Mouse (Mus musculus) Muller cell, postnatal 12 days (primary cell): ENCODE data around the gene Sec63.

Experiments used
- DNase-seq: peaks from one replicate; pipeline ENCODE4 v3.0.0-alpha.2; 2015; ENCODE audit errors: inconsistent ontology term

Gene Sec63

DNA sequence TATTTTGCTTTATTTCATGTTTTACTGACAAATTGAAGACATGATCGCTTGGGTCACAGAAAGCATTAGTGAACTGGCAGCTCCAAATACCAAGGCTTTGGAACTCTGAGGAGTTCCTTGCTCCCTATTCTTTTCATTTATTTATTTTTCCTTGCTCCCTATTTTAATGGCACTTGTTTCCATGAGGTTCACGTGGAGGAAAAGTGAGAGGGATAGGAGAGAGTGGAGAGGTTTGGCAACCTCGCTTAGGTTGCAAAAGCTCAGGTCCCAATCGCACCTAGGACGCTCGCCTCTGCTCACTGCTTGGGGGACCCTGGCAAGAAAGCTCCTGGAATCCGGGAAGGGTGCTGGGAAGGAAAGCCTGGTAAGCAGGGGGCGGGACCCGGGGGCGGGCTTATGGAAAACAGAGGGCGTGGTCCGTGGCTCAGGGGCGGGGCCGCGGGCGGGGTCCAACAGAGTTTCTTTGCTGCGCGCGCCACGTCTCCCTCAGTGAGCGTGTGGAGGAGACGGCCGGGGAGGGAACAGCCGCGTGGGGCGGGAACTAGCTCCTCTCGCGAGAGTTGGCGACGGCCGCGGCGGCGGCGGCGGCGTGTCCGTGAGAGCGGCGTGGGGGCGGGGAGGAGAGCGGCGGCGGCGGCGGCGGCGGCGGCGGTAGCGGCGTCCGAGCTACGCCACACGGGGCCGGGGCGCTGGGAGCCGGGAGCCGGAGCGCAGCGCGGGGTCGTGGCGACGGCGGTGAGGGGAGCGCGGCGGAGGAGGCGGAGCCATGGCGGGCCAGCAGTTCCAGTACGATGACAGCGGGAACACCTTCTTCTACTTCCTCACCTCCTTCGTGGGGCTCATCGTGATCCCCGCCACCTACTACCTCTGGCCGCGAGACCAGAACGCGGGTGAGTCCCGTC is at the start of gene Sec63:
Sec63 (plus strand) TSS at position 498 of the 902 bp plus-strand sequence.
- peak; percentile 98 for DNase-seq

DNA sequence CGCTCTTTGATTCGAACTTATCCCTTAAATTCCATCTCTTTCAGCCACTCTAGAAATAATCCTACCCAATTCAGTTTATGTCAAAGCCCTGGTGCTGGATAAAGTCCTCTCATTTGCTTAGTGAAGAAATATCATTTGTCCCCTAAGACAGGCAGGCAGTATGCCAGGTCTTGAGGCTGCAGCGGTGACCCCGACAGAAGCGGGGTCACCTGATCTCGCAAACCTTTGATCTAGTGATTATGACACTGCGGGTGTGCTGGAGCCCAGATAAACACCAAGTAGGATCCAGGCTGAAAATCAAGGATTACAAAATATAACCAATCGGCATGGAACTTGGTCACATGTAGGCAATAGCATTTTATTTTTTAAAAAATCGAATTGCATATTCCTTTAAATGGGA is 46.6 kb upstream of the Sec63 start:
- no peak for DNase-seq

DNA sequence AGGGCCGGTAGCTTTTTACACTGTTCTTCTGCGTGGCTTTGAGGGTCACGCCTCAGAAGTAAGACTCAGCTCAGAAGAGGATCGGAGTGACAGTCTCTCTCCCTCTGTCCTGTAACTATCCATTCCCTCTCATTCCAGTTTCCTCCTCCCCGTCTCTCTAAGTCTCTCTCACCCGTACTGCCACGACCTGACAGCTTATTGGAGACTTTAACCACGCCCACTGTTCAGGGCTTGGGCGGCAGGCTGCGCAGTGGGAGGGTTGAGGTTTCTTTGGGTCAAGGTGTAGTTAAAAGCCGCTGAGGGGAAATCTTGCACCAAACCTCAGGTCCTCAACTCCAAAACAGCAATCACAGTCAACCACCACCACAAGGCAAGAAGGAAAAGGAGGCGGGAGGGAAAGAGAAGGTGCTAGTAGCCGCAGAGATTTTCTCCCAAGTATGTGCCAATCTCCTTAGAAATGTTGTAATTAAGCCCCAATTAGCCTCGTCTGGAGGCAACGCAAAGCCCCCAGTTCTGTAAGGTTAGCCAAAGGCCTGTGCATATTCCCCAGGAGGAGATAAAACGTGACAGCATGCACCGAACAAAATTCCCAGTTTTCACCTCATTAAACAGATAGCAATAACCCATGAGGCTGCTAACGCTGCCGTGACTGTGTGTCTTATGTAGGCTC is 45.8 kb upstream of the Sec63 start:
- peak; percentile 43 for DNase-seq

DNA sequence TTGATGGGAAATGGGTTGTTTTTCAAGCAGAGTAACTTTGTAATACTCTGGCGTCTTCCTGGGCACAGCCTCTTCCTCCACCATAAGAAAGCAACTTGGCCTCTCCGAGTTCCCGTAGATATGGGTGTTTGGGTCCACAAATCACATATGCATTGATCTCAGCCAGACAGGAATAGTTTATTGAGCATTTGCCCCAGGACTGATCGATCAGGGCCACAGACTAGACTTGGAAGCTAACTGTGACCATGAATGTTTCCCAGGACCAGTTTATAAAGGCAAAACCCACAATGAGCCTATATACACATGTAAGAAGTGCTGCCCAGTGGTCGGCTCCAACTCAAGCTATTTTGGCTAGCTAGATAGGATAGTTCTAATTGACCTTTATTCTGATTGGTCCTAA is 39.2 kb upstream of the Sec63 start:
- DNase-seq: no peak

DNA sequence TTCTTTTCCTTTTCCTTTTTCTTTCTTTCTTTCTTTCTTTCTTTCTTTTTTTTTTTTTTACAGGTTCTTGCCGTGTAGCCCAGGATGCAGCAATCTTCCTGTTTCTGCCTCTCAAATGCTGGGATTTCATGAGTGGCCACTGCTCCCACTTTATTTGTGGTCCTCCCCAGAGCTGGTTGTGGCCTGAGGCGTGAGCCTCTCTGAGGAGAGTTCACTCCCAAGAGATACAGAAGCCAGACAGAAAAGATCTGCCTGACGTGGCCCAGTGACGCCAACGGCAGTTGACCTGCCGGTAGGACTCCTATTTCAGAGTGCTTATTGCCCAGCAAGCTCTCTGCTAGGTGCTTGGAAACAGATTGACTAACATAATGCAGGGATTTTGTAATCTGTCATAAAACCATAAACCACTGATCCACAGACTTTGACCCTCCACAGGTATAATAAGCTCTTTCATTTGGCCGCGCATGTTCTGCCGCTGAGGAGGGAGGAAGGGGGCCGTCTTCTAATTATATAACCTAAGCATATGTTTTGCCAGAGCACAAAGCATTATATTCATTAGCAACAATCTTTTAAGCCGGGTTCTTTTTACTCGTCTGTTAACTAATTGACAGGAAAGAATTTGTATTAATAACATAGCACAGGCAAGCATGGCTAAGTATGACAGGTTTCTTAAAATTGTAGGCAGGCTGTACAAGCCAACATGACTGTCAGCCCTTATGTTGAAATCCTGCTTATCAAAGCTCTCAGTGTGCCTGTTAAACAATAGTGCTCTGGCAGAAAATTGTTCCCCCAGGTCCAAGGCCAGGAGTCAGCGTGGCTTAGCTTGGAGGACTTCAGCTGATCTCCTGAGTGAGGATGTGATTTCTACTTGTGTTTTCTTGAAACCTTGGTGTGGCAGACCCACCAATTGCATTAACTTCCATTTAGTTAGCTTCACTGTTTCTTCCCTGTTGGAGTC is 37.7 kb upstream of the Sec63 start:
- DNase-seq: no peak

DNA sequence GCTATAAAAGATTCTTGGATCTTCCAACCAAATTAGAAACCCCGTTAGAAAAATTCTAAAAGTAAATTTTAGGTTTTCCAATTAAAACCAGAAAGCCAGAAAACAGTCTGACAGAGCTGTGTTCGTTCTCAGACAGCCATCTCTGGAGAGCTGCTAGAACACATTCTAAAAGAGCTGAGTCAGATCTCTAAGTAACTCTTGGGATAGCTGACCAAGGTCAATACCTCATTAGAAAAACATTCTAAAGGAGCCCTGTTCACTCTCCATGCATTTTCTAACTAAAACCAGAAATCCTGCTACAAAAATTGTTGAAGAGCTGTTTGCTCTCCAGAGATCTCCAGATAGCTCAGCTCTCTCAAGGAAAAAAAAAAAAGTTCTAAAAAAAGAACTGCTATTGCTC is 31.7 kb upstream of the Sec63 start:
- DNase-seq: no peak

DNA sequence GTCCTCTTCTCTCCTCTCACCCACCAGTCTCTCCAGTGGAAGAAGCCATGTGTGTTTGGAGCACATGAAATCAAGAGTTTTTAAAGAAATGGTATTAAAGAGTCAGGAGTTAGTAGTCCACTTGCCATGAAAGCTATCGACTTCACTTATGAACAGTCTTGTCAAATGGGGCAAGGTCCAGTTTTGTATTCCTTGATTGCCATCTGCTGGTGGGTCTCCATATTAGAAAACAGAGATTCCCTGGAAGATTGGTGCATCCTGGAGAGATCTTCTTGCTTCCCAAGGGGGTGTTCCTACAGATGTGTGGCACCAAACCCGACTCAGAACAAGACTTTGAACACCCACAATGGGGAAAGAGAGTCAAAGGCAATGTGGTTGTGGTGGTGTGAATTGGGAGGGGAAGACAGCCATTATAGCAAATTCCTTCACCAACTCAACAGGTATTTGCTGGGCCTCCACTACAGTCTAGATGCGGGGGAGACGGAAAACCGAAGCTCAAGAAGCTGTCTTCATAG is 26.7 kb upstream of the Sec63 start:
- peak; percentile 30 for DNase-seq

DNA sequence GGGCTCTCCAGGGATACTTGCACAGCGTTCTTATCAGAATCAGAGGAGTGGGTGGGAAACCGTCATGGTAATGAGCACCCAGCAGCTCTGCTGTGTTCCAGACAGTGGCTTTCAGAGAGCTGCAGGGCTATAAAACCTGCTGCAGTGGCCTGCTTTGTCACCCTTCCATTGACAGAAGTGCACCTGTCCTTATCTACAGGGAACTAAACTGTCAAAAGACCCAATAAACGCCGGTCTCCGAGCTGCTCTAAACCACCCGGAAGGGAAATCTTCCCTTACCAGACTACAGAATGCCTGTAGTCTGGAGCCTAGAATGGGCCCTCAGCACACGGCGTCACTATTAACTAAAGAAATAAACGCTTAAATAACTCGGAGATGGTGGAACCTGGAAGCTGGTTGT is 9.5 kb upstream of the Sec63 start:
- no peak for DNase-seq

DNA sequence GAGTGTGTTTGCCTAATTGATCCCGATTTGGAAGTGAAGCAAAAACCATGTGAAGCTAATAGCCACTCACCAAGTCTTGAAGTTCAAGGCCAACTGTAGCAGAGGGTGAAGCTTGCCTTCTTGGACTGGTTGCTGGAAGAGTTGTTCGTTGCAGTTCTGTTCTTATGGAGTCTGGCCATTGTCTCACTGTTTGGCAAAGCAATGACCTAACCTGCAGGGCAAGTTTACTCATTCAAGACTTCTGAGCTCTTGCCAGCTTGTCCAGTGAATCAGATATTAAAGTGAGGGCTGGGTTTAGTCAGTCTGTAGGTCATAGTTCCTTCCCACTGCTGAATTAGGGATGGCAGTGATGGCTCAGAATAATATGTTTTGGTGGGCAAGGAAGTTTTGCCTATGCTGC is 7.0 kb upstream of the Sec63 start:
- DNase-seq: peak; percentile 36

DNA sequence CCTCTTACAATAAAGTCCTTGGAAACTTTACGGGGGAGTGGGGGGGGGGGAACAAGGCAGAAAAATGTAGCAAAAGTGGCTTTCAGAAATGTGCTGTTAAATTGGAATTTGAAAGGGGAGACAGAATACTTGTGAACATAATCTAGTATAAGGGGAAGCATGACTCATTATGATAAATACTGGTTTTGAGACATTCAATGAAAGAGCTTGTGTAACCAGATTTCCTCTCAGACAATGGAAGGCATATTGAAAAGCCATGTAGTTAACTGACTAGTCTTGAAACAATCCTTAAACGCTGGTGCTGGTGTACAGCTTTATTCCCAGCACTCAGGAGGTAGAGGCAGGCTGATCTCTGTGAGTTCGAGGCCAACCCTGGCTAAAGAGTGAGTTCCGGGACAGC is 1.6 kb upstream of the Sec63 start:
- peak; percentile 75 for DNase-seq

DNA sequence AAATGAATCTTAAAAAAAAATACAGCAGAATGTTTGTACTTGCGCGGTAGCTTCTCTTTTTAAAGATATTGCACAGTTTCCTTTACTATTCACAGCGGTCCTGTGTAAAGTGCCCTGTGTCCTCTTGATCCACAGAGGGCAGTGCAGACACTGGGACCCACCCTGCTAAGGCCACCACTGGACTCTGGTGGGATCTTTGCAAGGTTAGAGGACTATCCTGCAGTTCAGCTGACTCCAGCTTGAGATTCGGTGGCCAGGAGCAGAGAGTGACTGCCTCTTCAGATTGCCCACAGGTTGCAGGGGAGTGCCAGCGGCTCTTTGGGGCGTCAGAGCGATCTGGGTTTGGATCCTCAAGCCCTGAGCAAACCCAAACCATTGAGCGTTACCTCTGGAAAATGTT is 967 bp upstream of the Sec63 start:
- DNase-seq: no peak

DNA sequence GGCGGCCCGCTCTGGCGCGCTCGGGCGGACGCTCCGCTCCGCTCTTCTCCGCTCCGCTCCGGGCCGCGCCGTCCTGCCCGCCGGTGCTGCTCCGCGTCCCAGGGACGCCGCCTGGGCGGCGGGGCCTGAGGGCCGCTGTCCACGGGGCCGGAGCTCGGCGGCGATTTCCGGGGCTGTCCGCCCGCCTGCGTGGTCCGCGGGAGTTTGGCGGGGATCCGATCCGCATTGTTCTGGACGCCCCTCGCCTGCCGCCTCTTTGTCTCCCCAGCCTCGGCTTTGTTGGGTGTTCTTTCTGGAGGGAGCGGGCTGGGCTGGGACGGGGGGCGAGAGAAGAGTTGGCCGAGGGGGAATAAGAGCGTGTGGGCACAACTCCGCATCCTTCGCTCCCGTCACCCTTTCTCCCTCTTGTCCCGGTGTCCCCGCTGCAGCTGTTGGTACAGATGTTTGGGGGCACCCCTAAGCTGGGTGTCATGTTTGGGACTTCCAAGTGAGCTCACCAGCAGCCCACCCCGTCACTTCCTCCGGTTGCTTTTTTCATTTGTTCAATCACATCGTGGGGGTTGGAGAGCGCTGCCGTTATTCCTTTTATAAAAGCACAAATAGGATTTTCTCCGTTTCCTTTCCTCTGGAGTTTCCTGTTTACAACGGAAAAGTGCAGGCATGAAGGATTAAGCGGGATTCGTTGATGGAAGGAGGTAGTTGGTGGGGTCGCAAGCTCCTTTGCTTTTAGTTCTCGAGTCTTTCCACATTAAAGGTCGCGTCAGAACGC is 789 bp downstream of the Sec63 start:
- DNase-seq: peak; percentile 65

DNA sequence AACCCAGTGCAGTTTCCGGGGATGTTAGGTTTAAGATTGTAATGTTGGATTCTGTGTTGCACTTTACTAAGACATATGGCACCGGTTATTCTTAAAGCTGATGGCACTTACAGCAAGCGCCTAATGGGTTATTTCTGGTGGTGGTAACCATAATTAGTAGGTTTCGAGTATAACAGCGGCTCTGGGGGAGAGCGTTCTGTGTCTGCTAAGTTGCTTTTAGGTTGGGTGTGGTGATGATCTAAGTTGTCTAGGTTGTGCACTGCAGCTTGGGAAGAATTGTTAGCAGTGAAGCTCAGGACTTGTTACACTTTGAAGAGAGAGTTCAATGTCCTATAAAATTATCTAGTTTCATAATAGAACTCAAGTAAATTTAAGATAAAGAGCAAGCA is 1.4 kb downstream of the Sec63 start:
- DNase-seq: peak; percentile 6

DNA sequence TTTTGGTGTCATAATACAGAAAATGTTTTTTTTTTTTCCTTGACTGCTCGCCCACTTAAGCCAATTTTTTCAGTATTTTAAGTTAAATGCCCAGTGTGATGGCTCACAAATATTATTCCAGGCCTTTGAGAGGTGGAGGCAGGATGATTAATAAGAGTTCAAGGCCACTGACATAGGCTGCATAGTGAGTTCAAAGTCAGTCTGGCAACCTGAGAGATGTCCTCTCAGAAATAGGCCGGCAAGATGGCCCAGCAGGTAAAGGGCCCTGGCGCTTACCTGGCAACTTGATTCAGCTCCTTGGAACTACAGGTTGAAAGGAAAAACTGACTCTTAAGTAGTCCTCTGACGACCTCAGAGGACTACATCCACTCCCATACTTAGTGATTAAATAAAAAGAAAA is 1.9 kb downstream of the Sec63 start:
- DNase-seq: no peak

DNA sequence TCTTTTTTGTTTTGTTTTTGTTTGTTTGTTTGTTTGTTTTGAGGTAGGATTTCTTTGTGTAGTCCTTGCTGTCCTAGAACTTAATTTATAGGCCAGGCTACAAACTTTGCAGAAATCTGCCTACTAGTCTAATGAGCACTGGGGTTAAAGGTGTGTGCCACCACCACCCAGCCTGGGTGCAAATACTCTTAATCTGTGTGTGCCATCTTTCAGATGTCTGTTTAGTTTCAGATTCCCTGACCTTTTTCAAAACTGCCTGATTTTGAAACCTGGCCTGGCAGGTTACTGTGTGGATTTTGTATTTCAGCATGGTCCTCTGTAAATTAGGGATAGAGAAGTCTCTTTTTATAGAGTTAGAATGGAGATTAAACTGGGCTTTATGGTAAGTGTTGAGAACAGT is 4.0 kb downstream of the Sec63 start:
- no peak for DNase-seq

DNA sequence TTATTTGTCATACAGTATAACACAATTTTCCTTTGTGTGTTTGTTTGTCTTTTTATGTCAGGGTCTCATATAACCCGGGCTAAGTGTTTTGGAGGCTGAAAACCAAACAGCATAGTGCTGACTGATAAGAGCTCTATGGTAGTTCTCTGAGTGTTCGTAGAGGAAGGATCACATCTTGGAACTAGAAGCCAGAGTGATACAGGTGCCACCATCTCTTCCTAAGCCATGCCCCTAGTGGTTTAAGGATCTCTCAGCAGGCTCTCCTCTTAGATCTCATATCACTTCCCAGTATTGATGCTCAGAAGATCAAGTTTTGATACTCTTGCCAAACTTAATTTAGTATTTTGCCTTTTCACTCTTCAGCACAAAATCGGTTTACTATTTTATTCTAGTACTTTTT is 14.2 kb downstream of the Sec63 start:
- no peak for DNase-seq

DNA sequence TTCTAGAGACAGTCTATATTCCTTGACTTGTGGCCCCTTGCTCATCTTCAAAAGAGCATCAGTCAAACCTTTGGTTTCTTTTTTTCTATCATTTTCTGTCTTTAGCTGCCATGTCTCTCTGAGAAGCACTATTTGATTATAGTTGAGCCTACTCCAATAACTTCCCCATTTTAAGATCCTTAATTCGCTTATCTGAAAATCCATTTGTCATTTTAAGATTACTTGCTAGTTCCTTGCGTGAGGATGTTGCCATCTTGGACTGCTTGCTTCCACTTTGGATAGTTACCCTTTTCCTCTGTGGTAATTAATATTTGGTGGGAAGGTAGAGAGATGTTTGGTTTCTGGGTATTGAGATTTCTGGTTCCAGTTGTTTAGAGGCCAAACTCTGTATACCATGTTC is 19.5 kb downstream of the Sec63 start:
- no peak for DNase-seq

DNA sequence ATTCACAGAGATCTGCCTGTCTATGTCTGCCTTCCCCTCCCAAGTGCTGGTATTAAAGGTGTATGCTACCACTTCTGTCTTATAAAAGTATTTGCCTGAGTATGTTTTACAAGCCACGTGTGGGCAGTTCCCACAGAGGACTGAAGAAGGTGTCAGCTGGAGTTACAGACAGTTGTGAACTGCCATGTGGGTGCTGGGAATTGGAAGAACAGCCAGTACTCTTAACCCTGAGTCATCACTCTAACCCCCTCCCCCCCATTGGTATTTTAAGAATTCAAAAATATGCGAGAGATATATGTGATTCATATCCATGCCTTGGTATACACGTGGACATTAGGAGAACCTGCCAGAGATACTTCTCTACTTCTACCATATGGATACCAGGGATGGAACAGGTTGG is 20.4 kb downstream of the Sec63 start:
- DNase-seq: peak; percentile 73

DNA sequence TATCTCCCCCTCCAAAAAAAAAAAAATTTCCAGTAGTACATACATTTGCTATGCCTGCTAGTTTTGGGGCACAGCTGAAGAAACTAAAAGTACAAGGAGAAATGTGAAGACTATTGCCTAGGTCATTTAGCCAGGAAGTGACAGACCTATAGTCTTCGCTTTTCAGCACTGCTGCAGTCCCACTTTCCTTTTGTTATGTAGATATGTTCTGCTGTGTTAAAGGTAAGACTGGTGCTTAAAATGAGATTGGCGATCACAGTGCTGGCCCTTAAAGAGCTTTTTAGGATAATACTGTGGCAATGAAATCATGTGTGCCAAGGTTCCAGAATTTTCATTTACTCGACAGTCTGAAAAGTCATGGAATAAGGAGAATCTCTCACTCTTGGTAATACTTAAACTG is 39.6 kb downstream of the Sec63 start:
- DNase-seq: no peak

DNA sequence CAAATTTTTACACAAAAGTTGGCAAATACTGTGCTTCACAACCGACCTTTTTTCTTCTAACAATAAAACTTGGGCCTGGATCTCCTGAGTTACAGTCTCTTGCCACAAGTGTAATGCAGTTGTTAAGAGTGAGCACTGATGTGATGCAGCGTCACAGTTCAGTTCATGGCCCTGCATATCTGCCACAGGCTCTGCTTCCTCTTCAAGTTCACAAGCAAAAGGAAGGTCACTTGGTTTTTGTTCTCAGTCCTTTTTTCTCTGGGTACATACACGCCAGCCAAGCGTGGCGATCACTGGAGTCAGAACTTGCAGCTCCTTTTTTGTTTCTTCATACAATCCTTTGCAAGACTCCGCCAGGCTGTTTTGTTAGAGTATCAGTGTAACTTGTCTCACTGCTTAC is 64.6 kb downstream of the Sec63 start:
- DNase-seq: no peak

DNA sequence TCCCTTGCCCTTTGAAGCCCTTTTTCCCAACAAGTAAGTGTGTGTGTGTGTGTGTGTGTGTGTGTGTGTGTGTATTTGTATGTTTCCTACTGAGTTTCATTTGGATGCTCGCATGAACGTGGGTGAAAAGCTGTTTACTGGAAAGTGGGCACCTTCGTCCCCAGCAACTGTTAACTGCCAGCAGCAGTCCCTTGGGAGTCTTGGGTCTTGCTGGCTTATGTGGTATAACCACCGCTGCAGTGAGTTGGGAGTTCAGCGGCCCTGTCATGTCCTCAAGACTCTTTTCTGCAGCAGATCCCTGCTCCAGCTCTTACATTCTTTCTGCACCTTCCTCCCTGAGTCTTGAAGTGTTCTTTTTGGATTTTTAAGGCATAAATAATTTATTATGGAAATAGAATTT is 65.9 kb downstream of the Sec63 start:
- DNase-seq: no peak
